Mouse (Mus musculus): ENCODE data around the gene Camkmt. TPM values are rescaled to one million over a fixed set of nuclear protein-coding genes. Genes with fewer than 3 reads are reported as not detected.

Gene Camkmt
- 12.5 and 13.1 TPM in 2 replicates for polyA plus RNA-seq (2014; fragmentation: Nextera tagmentation; extraction: Ambion mirVana)

GRCm38 (mm10) chr17:85090120-85091099 lies at the start of gene Camkmt, which contains the start of gene Prepl:
Gene Camkmt (plus strand): TSS chr17:85090552.
Gene Prepl (minus strand): TSS chr17:85090241.
- Histone ChIP-seq H3K4me2 (replicated peaks; ENCODE audit: low read depth, low read length) (peak within 1 kb of the TSS; percentile 81), H3K9me3 (ENCODE audit: control insufficient read depth, low read length) (no peaks in the 10 kb centered on the region), H3K27ac (ENCODE audit: low read depth, low read length) (peak within 1 kb of the TSS; percentile 83), H3K4me3 (ENCODE audit: low read length) (peak within 1 kb of the TSS; percentile 87), H3K36me3 (ENCODE audit: control insufficient read depth, insufficient read depth, low read length) (no peaks in the 10 kb centered on the region), H3K27me3 (ENCODE audit: control insufficient read depth, insufficient read depth, low read length) (no peaks in the 10 kb centered on the region), H3K4me1 (ENCODE audit: control insufficient read depth, insufficient read depth, low read length) (0 out of 2 replicates have a peak, but pooled peaks cover 5% of the 10 kb centered on the region), H3K9ac (ENCODE audit: low read depth, low read length) (peak within 1 kb of the TSS; percentile 79)
- peak; percentile 99 for ATAC-seq (ENCODE audit: low FRiP score, low TSS enrichment)
- WGBS, result under 1% methylated on average over 57 of the region's 63 CpGs

GRCm38 (mm10) chr17:85040913-85041312 lies 49.4 kb upstream of the Camkmt start:
- WGBS, result 64% methylated on average over 7 of the region's 7 CpGs
- ATAC-seq (ENCODE audit: low FRiP score, low TSS enrichment), result peak; percentile 58; the same call in 1 of the 2 replicates

GRCm38 (mm10) chr17:85042419-85042818 lies 47.9 kb upstream of the Camkmt start:
- no peaks in the 10 kb centered on the region for H3K9me3 ChIP-seq (ENCODE audit: control insufficient read depth, low read length)
- no peaks in the 10 kb centered on the region for H3K36me3 ChIP-seq (ENCODE audit: control insufficient read depth, insufficient read depth, low read length)
- no peak for ATAC-seq (ENCODE audit: low FRiP score, low TSS enrichment)
- H3K27ac ChIP-seq (ENCODE audit: low read depth, low read length), result peak overlapping the region; percentile 33; the same call in 1 of the 2 replicates
- H3K4me1 ChIP-seq (ENCODE audit: control insufficient read depth, insufficient read depth, low read length), result no peaks in the 10 kb centered on the region
- H3K27me3 ChIP-seq (ENCODE audit: control insufficient read depth, insufficient read depth, low read length), result no peaks in the 10 kb centered on the region
- 62% methylated on average over 6 of the region's 6 CpGs for WGBS
- no peak overlapping the region for H3K9ac ChIP-seq (ENCODE audit: low read depth, low read length)
- H3K4me3 ChIP-seq (ENCODE audit: low read length), result no peak overlapping the region
- no peak overlapping the region for H3K4me2 ChIP-seq (replicated peaks; ENCODE audit: low read depth, low read length)

More at GRCm38 (mm10) chr17:85040913-85041312, 49.4 kb upstream of the Camkmt start:
- no peak overlapping the region; the same call in 1 of the 2 replicates for H3K9ac ChIP-seq (ENCODE audit: low read depth, low read length)
- no peaks in the 10 kb centered on the region for H3K27me3 ChIP-seq (ENCODE audit: control insufficient read depth, insufficient read depth, low read length)
- H3K4me1 ChIP-seq (ENCODE audit: control insufficient read depth, insufficient read depth, low read length), result no peaks in the 10 kb centered on the region
- H3K4me3 ChIP-seq (ENCODE audit: low read length), result no peak overlapping the region
- no peaks in the 10 kb centered on the region for H3K9me3 ChIP-seq (ENCODE audit: control insufficient read depth, low read length)
- no peaks in the 10 kb centered on the region for H3K36me3 ChIP-seq (ENCODE audit: control insufficient read depth, insufficient read depth, low read length)
- H3K27ac ChIP-seq (ENCODE audit: low read depth, low read length), result 0 out of 2 replicates have a peak overlapping the region, but pooled peaks have one; percentile 30
- H3K4me2 ChIP-seq (replicated peaks; ENCODE audit: low read depth, low read length), result no peak overlapping the region

- H3K9ac ChIP-seq (ENCODE audit: low read depth, low read length), result no peak overlapping the region
- 68% methylated on average over 6 of the region's 6 CpGs for WGBS
- no peaks in the 10 kb centered on the region for H3K36me3 ChIP-seq (ENCODE audit: control insufficient read depth, insufficient read depth, low read length)
- peak; percentile 44; the same call in 1 of the 2 replicates for ATAC-seq (ENCODE audit: low FRiP score, low TSS enrichment)
- no peaks in the 10 kb centered on the region for H3K4me1 ChIP-seq (ENCODE audit: control insufficient read depth, insufficient read depth, low read length)
- H3K27me3 ChIP-seq (ENCODE audit: control insufficient read depth, insufficient read depth, low read length), result no peaks in the 10 kb centered on the region
- H3K9me3 ChIP-seq (ENCODE audit: control insufficient read depth, low read length), result no peaks in the 10 kb centered on the region
- H3K4me3 ChIP-seq (ENCODE audit: low read length), result no peak overlapping the region
- H3K4me2 ChIP-seq (replicated peaks; ENCODE audit: low read depth, low read length), result no peak overlapping the region
- peak overlapping the region; percentile 33; the same call in 1 of the 2 replicates for H3K27ac ChIP-seq (ENCODE audit: low read depth, low read length)
Observed at GRCm38 (mm10) chr17:85043404-85043816, 46.9 kb upstream of the Camkmt start.

- Histone ChIP-seq H3K9me3 (ENCODE audit: control insufficient read depth, low read length) (no peaks in the 10 kb centered on the region), H3K4me3 (ENCODE audit: low read length) (no peak overlapping the region), H3K4me1 (ENCODE audit: control insufficient read depth, insufficient read depth, low read length) (no peaks in the 10 kb centered on the region), H3K36me3 (ENCODE audit: control insufficient read depth, insufficient read depth, low read length) (no peaks in the 10 kb centered on the region), H3K27me3 (ENCODE audit: control insufficient read depth, insufficient read depth, low read length) (no peaks in the 10 kb centered on the region), H3K4me2 (replicated peaks; ENCODE audit: low read depth, low read length) (no peak overlapping the region), H3K27ac (ENCODE audit: low read depth, low read length) (no peak overlapping the region; the same call in 1 of the 2 replicates), H3K9ac (ENCODE audit: low read depth, low read length) (no peak overlapping the region)
- 78% methylated on average over 5 of the region's 5 CpGs for WGBS
- ATAC-seq (ENCODE audit: low FRiP score, low TSS enrichment), result no peak
Observed at GRCm38 (mm10) chr17:85044466-85044865, 45.9 kb upstream of the Camkmt start.

GRCm38 (mm10) chr17:85045160-85045559 lies 45.2 kb upstream of the Camkmt start:
- Histone ChIP-seq H3K36me3 (ENCODE audit: control insufficient read depth, insufficient read depth, low read length) (no peaks in the 10 kb centered on the region), H3K4me3 (ENCODE audit: low read length) (no peak overlapping the region), H3K4me1 (ENCODE audit: control insufficient read depth, insufficient read depth, low read length) (no peaks in the 10 kb centered on the region), H3K9me3 (ENCODE audit: control insufficient read depth, low read length) (no peaks in the 10 kb centered on the region), H3K4me2 (replicated peaks; ENCODE audit: low read depth, low read length) (no peak overlapping the region), H3K27me3 (ENCODE audit: control insufficient read depth, insufficient read depth, low read length) (no peaks in the 10 kb centered on the region), H3K27ac (ENCODE audit: low read depth, low read length) (peak overlapping the region; percentile 52; the same call in 1 of the 2 replicates), H3K9ac (ENCODE audit: low read depth, low read length) (no peak overlapping the region)
- WGBS, result 80% methylated on average over 12 of the region's 12 CpGs
- ATAC-seq (ENCODE audit: low FRiP score, low TSS enrichment), result no peak

- WGBS, result 91% methylated on average over 5 of the region's 5 CpGs
- Histone ChIP-seq H3K4me3 (ENCODE audit: low read length) (no peak overlapping the region), H3K36me3 (ENCODE audit: control insufficient read depth, insufficient read depth, low read length) (no peaks in the 10 kb centered on the region), H3K4me2 (replicated peaks; ENCODE audit: low read depth, low read length) (no peak overlapping the region), H3K4me1 (ENCODE audit: control insufficient read depth, insufficient read depth, low read length) (no peaks in the 10 kb centered on the region), H3K27me3 (ENCODE audit: control insufficient read depth, insufficient read depth, low read length) (no peaks in the 10 kb centered on the region), H3K9me3 (ENCODE audit: control insufficient read depth, low read length) (no peaks in the 10 kb centered on the region), H3K27ac (ENCODE audit: low read depth, low read length) (no peak overlapping the region), H3K9ac (ENCODE audit: low read depth, low read length) (no peak overlapping the region)
- no peak for ATAC-seq (ENCODE audit: low FRiP score, low TSS enrichment)
Observed at GRCm38 (mm10) chr17:85048379-85048778, 42.0 kb upstream of the Camkmt start.

GRCm38 (mm10) chr17:85058276-85058675 lies 32.1 kb upstream of the Camkmt start:
- Histone ChIP-seq H3K4me1 (ENCODE audit: control insufficient read depth, insufficient read depth, low read length) (no peaks in the 10 kb centered on the region), H3K27me3 (ENCODE audit: control insufficient read depth, insufficient read depth, low read length) (no peaks in the 10 kb centered on the region), H3K4me3 (ENCODE audit: low read length) (no peak overlapping the region), H3K36me3 (ENCODE audit: control insufficient read depth, insufficient read depth, low read length) (peaks cover 6% of the 10 kb centered on the region; the same call in 1 of the 2 replicates), H3K9me3 (ENCODE audit: control insufficient read depth, low read length) (no peaks in the 10 kb centered on the region), H3K4me2 (replicated peaks; ENCODE audit: low read depth, low read length) (no peak overlapping the region), H3K27ac (ENCODE audit: low read depth, low read length) (no peak overlapping the region), H3K9ac (ENCODE audit: low read depth, low read length) (no peak overlapping the region)
- ATAC-seq (ENCODE audit: low FRiP score, low TSS enrichment), result no peak
- whole genome bisulfite sequencing, result 90% methylated on average over 7 of the region's 7 CpGs

GRCm38 (mm10) chr17:85059136-85059535 lies 31.2 kb upstream of the Camkmt start:
- no peak for ATAC-seq (ENCODE audit: low FRiP score, low TSS enrichment)
- no peak overlapping the region for H3K4me2 ChIP-seq (replicated peaks; ENCODE audit: low read depth, low read length)
- H3K9me3 ChIP-seq (ENCODE audit: control insufficient read depth, low read length), result no peaks in the 10 kb centered on the region
- WGBS, result 93% methylated on average over 6 of the region's 6 CpGs
- H3K9ac ChIP-seq (ENCODE audit: low read depth, low read length), result no peak overlapping the region
- no peaks in the 10 kb centered on the region for H3K27me3 ChIP-seq (ENCODE audit: control insufficient read depth, insufficient read depth, low read length)
- peaks cover 14% of the 10 kb centered on the region; the same call in 1 of the 2 replicates for H3K36me3 ChIP-seq (ENCODE audit: control insufficient read depth, insufficient read depth, low read length)
- no peaks in the 10 kb centered on the region for H3K4me1 ChIP-seq (ENCODE audit: control insufficient read depth, insufficient read depth, low read length)
- H3K4me3 ChIP-seq (ENCODE audit: low read length), result no peak overlapping the region
- H3K27ac ChIP-seq (ENCODE audit: low read depth, low read length), result no peak overlapping the region
